11 mouse cellular contexts compared by ENCODE assay signal in genomic region chr4:45499556-45499955, GRCm38 (mm10). TPM values are rescaled to one million over a fixed set of nuclear protein-coding genes. Genes with fewer than 3 reads are reported as not detected.
DNase-seq lines count a peak whose midpoint lies in the region; ATAC-seq and TF ChIP-seq lines count a peak whose summit lies in the region.
"Had no signal": no experiment of that assay in that cellular context is flagged by ENCODE, and none has a peak within 500 bp of the region (broad histone marks: within the 10 kb centered on the region; RNA-seq: fewer than 3 reads in every experiment).

No protein-coding gene starts in this region.

- no peak for ATAC-seq in liver, embryonic 13.5 days (ENCODE audit: low read depth)

- H3K4me3 ChIP-seq in heart, embryonic 10.5 days = no peak overlapping the region
- H3K4me3 ChIP-seq in heart, adult 2 months = no peak overlapping the region
- no peak overlapping the region for H3K4me3 ChIP-seq in liver, adult 2 months (ENCODE audit: insufficient read depth, low read depth, low read length)
- H3K4me3 ChIP-seq in ES-E14 (ENCODE audit: insufficient read depth in 1 of 2, low read depth in 1 of 2, low read length in 2 of 2, poor library complexity in 1 of 2, severe bottlenecking in 1 of 2) = peak overlapping the region in 1 of 2 experiments; percentile 30; a peak in 1 of 4 replicates
- no peak overlapping the region for H3K4me3 ChIP-seq in liver, embryonic 13.5 days (replicated peaks)
- H3K4me3 ChIP-seq: embryonic facial prominence, embryonic 13.5 days; limb, embryonic 15.5 days had no signal

- 52% methylated on average over 10 of the region's 10 CpGs for WGBS in heart, embryonic 10.5 days
- 91% methylated on average over 10 of the region's 10 CpGs for WGBS in heart, adult 2 months
- 16% methylated on average over 10 of the region's 10 CpGs for WGBS in liver, adult 2 months
- 66% methylated on average over 10 of the region's 10 CpGs for WGBS in liver, embryonic 13.5 days (ENCODE audit: insufficient replicate concordance)

- TF ChIP-seq EP300 in heart, adult 2 months (IDR thresholded peaks at IDR 0.05; ENCODE audit: insufficient read depth, low read depth, low read length) = no peak

- peaks cover 2% of the 10 kb centered on the region; the same call in 1 of the 2 replicates for H3K79me2 ChIP-seq in heart, adult 2 months (replicated peaks; ENCODE audit: control insufficient read depth, insufficient read depth, low read length)
- peaks cover 70% of the 10 kb centered on the region; the same call in 1 of the 2 replicates for H3K79me2 ChIP-seq in liver, adult 2 months (ENCODE audit: control insufficient read depth, insufficient read depth, low read length)

- H3K9me3 ChIP-seq in heart, embryonic 10.5 days = no peaks in the 10 kb centered on the region
- no peaks in the 10 kb centered on the region for H3K9me3 ChIP-seq in ES-E14 (ENCODE audit: control insufficient read depth, insufficient read depth, low read depth, low read length)
- no peaks in the 10 kb centered on the region for H3K9me3 ChIP-seq in liver, embryonic 13.5 days (replicated peaks)
- H3K9me3 ChIP-seq: embryonic facial prominence, embryonic 13.5 days; limb, embryonic 15.5 days had no signal

- H3K27me3 ChIP-seq in heart, embryonic 10.5 days (ENCODE audit: insufficient read depth, poor library complexity, severe bottlenecking) = no peaks in the 10 kb centered on the region
- no peaks in the 10 kb centered on the region for H3K27me3 ChIP-seq in heart, adult 2 months (ENCODE audit: control insufficient read depth, insufficient read depth, low read length)
- no peaks in the 10 kb centered on the region for H3K27me3 ChIP-seq in liver, adult 2 months (ENCODE audit: control insufficient read depth, insufficient read depth, low read length)
- no peaks in the 10 kb centered on the region for H3K27me3 ChIP-seq in liver, embryonic 13.5 days
- H3K27me3 ChIP-seq: embryonic facial prominence, embryonic 13.5 days; limb, embryonic 15.5 days had no signal

- H3K4me2 ChIP-seq in liver, embryonic 13.5 days = no peak overlapping the region
- H3K4me2 ChIP-seq: embryonic facial prominence, embryonic 13.5 days; limb, embryonic 15.5 days had no signal

- no peak for DNase-seq in heart, embryonic 10.5 days (ENCODE audit: low spot score)
- DNase-seq in heart, adult 2 months = no peak
- DNase-seq in liver, adult 2 months (ENCODE audit: extremely low read depth, low read depth, low spot score) = peak; percentile 73
- DNase-seq in liver = no peak
- no peak for DNase-seq in ES-E14 (ENCODE audit: low read depth, low spot score)
- DNase-seq in liver, embryonic 13.5 days = no peak
- no peak for DNase-seq in lung, postnatal 10 days
- DNase-seq in spleen, postnatal 14 days (ENCODE audit: low spot score in 2 of 2) = no peak
- DNase-seq: cerebellum, adult 9-10 months had no signal

- no peak for TF ChIP-seq POLR2A in heart, adult 2 months (IDR thresholded peaks at IDR 0.05; ENCODE audit: insufficient read depth, low read depth, low read length)
- no peak for TF ChIP-seq POLR2A in liver, adult 2 months (IDR thresholded peaks at IDR 0.05; ENCODE audit: extremely low read depth, insufficient read depth, low read length)

- TF ChIP-seq CTCF in heart, adult 2 months (IDR thresholded peaks at IDR 0.05) = no peak
- TF ChIP-seq CTCF in liver, adult 2 months (IDR thresholded peaks at IDR 0.05; ENCODE audit: low read depth, low read length) = no peak

- no peak overlapping the region for H3K9ac ChIP-seq in heart, adult 2 months (ENCODE audit: low read depth, low read length)
- H3K9ac ChIP-seq in liver, adult 2 months (ENCODE audit: low read depth, low read length) = no peak overlapping the region
- peak overlapping the region; percentile 32; the same call in 1 of the 2 replicates for H3K9ac ChIP-seq in ES-E14 (ENCODE audit: insufficient read depth, low read depth, low read length, poor library complexity, severe bottlenecking)
- H3K9ac ChIP-seq in liver, embryonic 13.5 days = no peak overlapping the region
- H3K9ac ChIP-seq: embryonic facial prominence, embryonic 13.5 days; limb, embryonic 15.5 days had no signal

- H3K36me3 ChIP-seq in heart, embryonic 10.5 days = 0 out of 2 replicates have a peak, but pooled peaks cover 2% of the 10 kb centered on the region
- no peaks in the 10 kb centered on the region for H3K36me3 ChIP-seq in heart, adult 2 months (ENCODE audit: control insufficient read depth, insufficient read depth, low read length)
- H3K36me3 ChIP-seq in liver, adult 2 months (ENCODE audit: control insufficient read depth, insufficient read depth, low read length) = no peaks in the 10 kb centered on the region
- H3K36me3 ChIP-seq in ES-E14 (ENCODE audit: control insufficient read depth, insufficient read depth, low read length, poor library complexity, severe bottlenecking) = no peaks in the 10 kb centered on the region
- H3K36me3 ChIP-seq in liver, embryonic 13.5 days = no peaks in the 10 kb centered on the region
- H3K36me3 ChIP-seq: embryonic facial prominence, embryonic 13.5 days; limb, embryonic 15.5 days had no signal

- peak overlapping the region; percentile 30; the same call in 1 of the 2 replicates for H3K27ac ChIP-seq in heart, embryonic 10.5 days
- H3K27ac ChIP-seq in heart, adult 2 months = no peak overlapping the region
- H3K27ac ChIP-seq in liver, adult 2 months (replicated peaks; ENCODE audit: insufficient read depth, low read depth, low read length) = peak overlapping the region; percentile 19
- peak overlapping the region; percentile 82 for H3K27ac ChIP-seq in ES-E14 (ENCODE audit: insufficient read depth, low read depth, low read length, poor library complexity, severe bottlenecking)
- H3K27ac ChIP-seq in liver, embryonic 13.5 days = peak overlapping the region; percentile 34; the same call in 1 of the 2 replicates
- H3K27ac ChIP-seq: embryonic facial prominence, embryonic 13.5 days; limb, embryonic 15.5 days had no signal

- intact Hi-C loops in heart, adult 2 months (cut with DNase I) = no loop called here

- peaks cover 100% of the 10 kb centered on the region for H3K4me1 ChIP-seq in heart, embryonic 10.5 days
- H3K4me1 ChIP-seq in heart, adult 2 months (ENCODE audit: control insufficient read depth, insufficient read depth, low read length) = peaks cover 17% of the 10 kb centered on the region
- H3K4me1 ChIP-seq in liver, adult 2 months (ENCODE audit: control insufficient read depth, insufficient read depth, low read length) = peaks cover 68% of the 10 kb centered on the region
- peaks cover 13 to 51% of the 10 kb centered on the region in 2 experiments for H3K4me1 ChIP-seq in ES-E14 (ENCODE audit: control insufficient read depth in 2 of 2, insufficient read depth in 2 of 2, low read length in 2 of 2, poor library complexity in 1 of 2)
- H3K4me1 ChIP-seq in liver, embryonic 13.5 days (replicated peaks) = peaks cover 89% of the 10 kb centered on the region

- in situ Hi-C loops in ES-E14 (cut with MboI; ENCODE audit: low sequenced_read_pairs in 2 of 2, unreplicated experiment in 2 of 2) = no loop called here

TF ChIP-seq in ES-E14, 5 proteins besides CTCF, POLR2A, EP300 and RAD21:
- no peak for TF ChIP-seq HCFC1 (IDR thresholded peaks at IDR 0.05; ENCODE audit: borderline replicate concordance, insufficient read depth, low read length)

RNA-seq across cellular contexts. Expression of gene Shb, which starts 32.7 kb away (rescaled TPM):
- polyA plus RNA-seq in heart, embryonic 10.5 days (2016; fragmentation: Nextera tagmentation; extraction: Ambion mirVana) = 8.2 and 8.3 TPM in 2 replicates
- 10 to 100 TPM; 27.2 to 43.0 TPM for total RNA-seq in heart, adult 2 months (2021)
- polyA plus RNA-seq in heart, adult 2 months (2012; rRNA removed) = 19.2 and 19.4 TPM in 2 replicates
- total RNA-seq in liver, adult 2 months (2014; rRNA removed) = 16.1 and 17.1 TPM in 2 replicates
- polyA plus RNA-seq in liver, adult 2 months (2012; rRNA removed) = 42.1 and 65.7 TPM in 2 replicates
- 15.0 and 15.9 TPM in 2 replicates for total RNA-seq in ES-E14 (2012; rRNA removed)
- polyA plus RNA-seq in liver, embryonic 13.5 days (2015; fragmentation: Nextera tagmentation; extraction: Ambion mirVana) = 2.3 and 3.0 TPM in 2 replicates
